Mouse (Mus musculus): ENCODE data around the gene Upk2. TPM values are rescaled to one million over a fixed set of nuclear protein-coding genes. Genes with fewer than 3 reads are reported as not detected.

Gene Upk2
- polyA plus RNA-seq, 1 experiment: 9.0 TPM

GRCm38 (mm10) chr9:44484311-44485104 is 29.7 kb upstream of the Upk2 start:
- no peaks in the 10 kb centered on the region for H3K27me3 ChIP-seq (replicated peaks; ENCODE audit: control insufficient read depth, insufficient read depth, low read length)
- peak overlapping the region; percentile 77 for H3K27ac ChIP-seq (ENCODE audit: insufficient read depth, low read depth, low read length)
- peak overlapping the region; percentile 72 for H3K4me3 ChIP-seq (ENCODE audit: insufficient read depth, low read depth, low read length)
- WGBS: 8% methylated on average over 7 of the region's 7 CpGs
- peak; percentile 37 for DNase-seq
- TF ChIP-seq POLR2A (IDR thresholded peaks at IDR 0.05; ENCODE audit: low read depth, low read length) (no peak), CTCF (conservative IDR thresholded peaks at IDR 0.05; ENCODE audit: insufficient read depth, insufficient read length, low read depth, low read length) (no peak)
- H3K4me1 ChIP-seq (ENCODE audit: control insufficient read depth, insufficient read depth, low read length): peaks cover 40% of the 10 kb centered on the region
- no peaks in the 10 kb centered on the region for H3K36me3 ChIP-seq (ENCODE audit: control insufficient read depth, insufficient read depth, low read length)

DNA sequence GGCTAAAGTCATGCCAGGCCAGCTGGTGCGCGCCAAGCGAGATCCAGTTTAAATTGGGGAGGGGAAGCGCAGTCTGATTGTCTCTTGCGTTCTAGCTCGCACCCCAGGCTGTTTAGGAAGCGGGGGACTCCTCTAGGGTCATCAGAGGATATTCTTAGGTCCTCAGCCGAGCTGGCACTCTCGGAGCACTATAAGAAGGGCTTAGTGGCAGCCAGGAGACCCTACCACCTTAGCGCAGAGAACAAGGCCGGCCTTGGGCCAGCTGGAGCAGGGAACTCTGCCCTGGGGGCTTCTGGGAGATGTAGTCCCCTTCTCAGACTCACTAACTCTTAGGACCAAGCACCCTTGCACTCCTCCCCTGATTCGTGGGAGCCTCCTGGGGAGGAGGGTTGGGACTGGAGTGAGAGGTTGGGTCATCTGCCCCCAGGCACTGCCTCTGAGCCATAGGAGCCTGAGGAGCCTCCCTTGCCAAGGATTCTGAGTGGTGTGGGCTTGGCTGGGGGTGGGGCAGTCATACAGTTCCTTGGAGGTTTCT is 28.8 kb upstream of the Upk2 start:
- Histone ChIP-seq H3K27ac (ENCODE audit: insufficient read depth, low read depth, low read length) (peak overlapping the region; percentile 77), H3K4me1 (ENCODE audit: control insufficient read depth, insufficient read depth, low read length) (peaks cover 39% of the 10 kb centered on the region), H3K36me3 (ENCODE audit: control insufficient read depth, insufficient read depth, low read length) (no peaks in the 10 kb centered on the region), H3K27me3 (replicated peaks; ENCODE audit: control insufficient read depth, insufficient read depth, low read length) (no peaks in the 10 kb centered on the region), H3K4me3 (ENCODE audit: insufficient read depth, low read depth, low read length) (peak overlapping the region; percentile 72)
- under 1% methylated on average over 12 of the region's 12 CpGs for WGBS
- DNase-seq: peak; percentile 86
- TF ChIP-seq CTCF (conservative IDR thresholded peaks at IDR 0.05; ENCODE audit: insufficient read depth, insufficient read length, low read depth, low read length) (no peak), POLR2A (IDR thresholded peaks at IDR 0.05; ENCODE audit: low read depth, low read length) (no peak)

DNA sequence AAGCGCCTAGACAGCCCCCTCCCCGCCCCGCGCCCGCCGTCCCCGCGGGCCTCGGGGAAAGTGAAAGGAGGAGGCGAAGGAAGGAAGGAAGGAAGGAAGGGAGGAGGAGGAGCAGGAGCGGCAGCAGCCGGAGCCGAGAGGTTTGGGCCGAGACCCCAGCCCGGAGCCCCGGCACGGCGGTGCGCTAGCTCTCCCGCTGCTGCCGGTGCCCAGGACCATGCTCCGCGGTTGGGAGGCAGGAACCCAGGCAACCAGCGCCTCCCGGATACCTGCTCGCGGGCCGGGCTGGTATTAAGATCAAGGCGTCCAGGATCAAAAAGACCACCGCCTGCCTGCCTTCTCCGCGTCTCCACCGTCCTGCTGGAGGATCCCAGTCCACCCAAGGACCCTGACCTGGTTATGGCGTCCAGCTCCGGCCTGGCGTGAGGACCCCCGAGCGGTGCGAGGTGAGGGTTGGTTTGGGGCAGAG is 28.3 kb upstream of the Upk2 start:
- peak overlapping the region; percentile 77 for H3K27ac ChIP-seq (ENCODE audit: insufficient read depth, low read depth, low read length)

DNA sequence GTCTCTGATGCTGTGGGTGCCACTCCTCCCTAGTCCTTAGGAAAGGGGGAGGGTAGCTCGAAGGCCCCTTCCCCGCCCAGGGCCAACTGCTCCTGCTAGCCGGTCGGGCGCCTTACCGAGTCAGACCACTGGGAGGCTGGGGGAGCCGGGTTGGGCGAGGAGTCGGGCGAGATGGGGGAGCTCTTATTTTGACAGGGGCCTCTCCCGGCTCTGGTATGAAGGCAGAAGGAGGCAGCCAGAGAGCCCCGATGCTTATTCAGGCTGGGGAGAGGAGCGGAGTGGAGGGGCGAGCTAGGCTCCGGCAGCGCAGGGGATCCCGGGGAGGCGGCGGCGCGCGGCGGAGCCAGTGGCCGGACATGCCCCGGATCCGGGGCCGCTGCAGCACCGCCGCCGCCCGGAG is 27.8 kb upstream of the Upk2 start, which contains the start of gene Bcl9l:
TSS of gene Bcl9l (plus strand) at position 274 of the 400 bp plus-strand sequence.
- Histone ChIP-seq H3K36me3 (ENCODE audit: control insufficient read depth, insufficient read depth, low read length) (no peaks in the 10 kb centered on the region), H3K4me3 (ENCODE audit: insufficient read depth, low read depth, low read length) (peak within 1 kb of the TSS; percentile 72), H3K4me1 (ENCODE audit: control insufficient read depth, insufficient read depth, low read length) (peaks cover 30% of the 10 kb centered on the region), H3K27ac (ENCODE audit: insufficient read depth, low read depth, low read length) (peak within 1 kb of the TSS; percentile 77), H3K27me3 (replicated peaks; ENCODE audit: control insufficient read depth, insufficient read depth, low read length) (no peaks in the 10 kb centered on the region)
- DNase-seq: peak; percentile 96
- 1% methylated on average over 29 of the region's 31 CpGs for WGBS
- TF ChIP-seq CTCF (conservative IDR thresholded peaks at IDR 0.05; ENCODE audit: insufficient read depth, insufficient read length, low read depth, low read length): peak; percentile 61
- TF ChIP-seq POLR2A (IDR thresholded peaks at IDR 0.05; ENCODE audit: low read depth, low read length): peak; percentile 82

More for the DNA sequence above, 28.3 kb upstream of the Upk2 start:
- WGBS: under 1% methylated on average over 39 of the region's 39 CpGs
- Histone ChIP-seq H3K36me3 (ENCODE audit: control insufficient read depth, insufficient read depth, low read length) (no peaks in the 10 kb centered on the region), H3K4me1 (ENCODE audit: control insufficient read depth, insufficient read depth, low read length) (peaks cover 34% of the 10 kb centered on the region), H3K27me3 (replicated peaks; ENCODE audit: control insufficient read depth, insufficient read depth, low read length) (no peaks in the 10 kb centered on the region), H3K4me3 (ENCODE audit: insufficient read depth, low read depth, low read length) (peak overlapping the region; percentile 72)
- DNase-seq: peak; percentile 40
- no peak for TF ChIP-seq POLR2A (IDR thresholded peaks at IDR 0.05; ENCODE audit: low read depth, low read length)
- no peak for TF ChIP-seq CTCF (conservative IDR thresholded peaks at IDR 0.05; ENCODE audit: insufficient read depth, insufficient read length, low read depth, low read length)

- TF ChIP-seq CTCF (conservative IDR thresholded peaks at IDR 0.05; ENCODE audit: insufficient read depth, insufficient read length, low read depth, low read length): no peak
- no peak for TF ChIP-seq POLR2A (IDR thresholded peaks at IDR 0.05; ENCODE audit: low read depth, low read length)
- Histone ChIP-seq H3K27ac (ENCODE audit: insufficient read depth, low read depth, low read length) (no peak overlapping the region), H3K4me3 (ENCODE audit: insufficient read depth, low read depth, low read length) (peak overlapping the region; percentile 72), H3K27me3 (replicated peaks; ENCODE audit: control insufficient read depth, insufficient read depth, low read length) (no peaks in the 10 kb centered on the region), H3K36me3 (ENCODE audit: control insufficient read depth, insufficient read depth, low read length) (no peaks in the 10 kb centered on the region), H3K4me1 (ENCODE audit: control insufficient read depth, insufficient read depth, low read length) (peaks cover 29% of the 10 kb centered on the region)
- 27% methylated on average over 3 of the region's 3 CpGs for WGBS
- DNase-seq: no peak
These were observed 27.3 kb upstream of the Upk2 start for GRCm38 (mm10) chr9:44482112-44482511.

DNA sequence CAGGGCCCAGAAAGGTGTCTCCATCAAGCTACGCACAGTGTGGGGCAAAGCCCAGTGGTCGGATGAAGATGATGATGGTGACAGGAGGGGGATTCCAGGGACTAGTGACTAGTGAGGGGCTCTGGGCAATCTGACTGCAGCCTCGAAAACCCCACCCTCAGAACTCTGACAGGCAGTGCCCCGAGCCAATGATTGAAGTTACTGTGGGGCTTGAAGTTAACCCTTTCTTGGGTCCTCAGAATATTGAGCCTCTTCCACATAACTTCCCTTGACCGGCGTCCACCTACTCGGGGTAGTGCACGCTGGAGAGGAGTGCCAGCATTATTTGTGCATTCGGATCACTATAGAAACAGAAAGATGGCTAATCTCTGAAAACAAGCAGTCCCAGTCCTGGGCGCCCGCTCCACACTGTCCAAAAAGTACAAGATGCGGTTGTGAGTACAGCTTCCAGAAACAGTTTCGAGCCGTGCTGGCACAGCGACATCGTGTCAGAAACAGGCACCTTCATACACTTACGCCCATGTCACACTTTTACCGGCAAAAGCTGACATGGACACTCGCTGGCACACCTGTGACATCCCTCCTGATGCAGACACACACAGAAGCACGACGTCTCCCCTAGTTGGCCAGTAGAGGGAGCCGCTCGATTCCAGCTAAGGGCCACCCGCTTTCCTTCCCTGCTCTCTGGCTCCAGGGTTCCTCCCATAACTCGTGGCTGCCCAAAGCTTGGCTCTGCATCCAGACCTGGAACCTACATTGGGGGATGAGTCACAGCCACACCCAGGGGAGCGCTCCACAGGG is 25.1 kb upstream of the Upk2 start:
- no peaks in the 10 kb centered on the region for H3K27me3 ChIP-seq (replicated peaks; ENCODE audit: control insufficient read depth, insufficient read depth, low read length)
- H3K27ac ChIP-seq (ENCODE audit: insufficient read depth, low read depth, low read length): peak overlapping the region; percentile 91
- peak overlapping the region; percentile 70 for H3K4me3 ChIP-seq (ENCODE audit: insufficient read depth, low read depth, low read length)
- H3K4me1 ChIP-seq (ENCODE audit: control insufficient read depth, insufficient read depth, low read length): peaks cover 9% of the 10 kb centered on the region
- H3K36me3 ChIP-seq (ENCODE audit: control insufficient read depth, insufficient read depth, low read length): no peaks in the 10 kb centered on the region
- DNase-seq: peak; percentile 95
- TF ChIP-seq CTCF (conservative IDR thresholded peaks at IDR 0.05; ENCODE audit: insufficient read depth, insufficient read length, low read depth, low read length) (peak; percentile 92), POLR2A (IDR thresholded peaks at IDR 0.05; ENCODE audit: low read depth, low read length) (no peak)
- under 1% methylated on average over 26 of the region's 26 CpGs for WGBS
